Mouse (Mus musculus) gastrocnemius, postnatal 36 days (tissue): ENCODE measurements around the gene Rdh16. TPM values are rescaled to one million over a fixed set of nuclear protein-coding genes. Genes with fewer than 3 reads are reported as not detected.
"Not testable (repeated sequence)": the region's sequence is repeated elsewhere in the genome, so short reads cannot be mapped to it uniquely, and the experiment has no call there.

ENCODE experiments used
- DNase-seq, 2 experiments: peaks; one replicate each; pipeline ENCODE4 v3.0.0; 2022
- intact Hi-C: fragments of 180-260 bp; cut with DNase I; formaldehyde crosslinking; loops from one replicate; pipeline ENCODE4 v1.15.1; 2025
- long read RNA-seq, 2 experiments: library from polyadenylated mRNA; stranded (forward); transcript quantifications; one replicate each; pipeline ENCODE4 v2.0.0; 2021
- total RNA-seq, 2 experiments: library from RNA; stranded (reverse); gene quantifications; 2 replicates each; pipeline ENCODE4 v1.2.3; 2021

Rdh16 gene
- total RNA-seq, result not detected
- long read RNA-seq, experiment 1, result 0 reads
- long read RNA-seq, experiment 2, result 0 reads

DNA sequence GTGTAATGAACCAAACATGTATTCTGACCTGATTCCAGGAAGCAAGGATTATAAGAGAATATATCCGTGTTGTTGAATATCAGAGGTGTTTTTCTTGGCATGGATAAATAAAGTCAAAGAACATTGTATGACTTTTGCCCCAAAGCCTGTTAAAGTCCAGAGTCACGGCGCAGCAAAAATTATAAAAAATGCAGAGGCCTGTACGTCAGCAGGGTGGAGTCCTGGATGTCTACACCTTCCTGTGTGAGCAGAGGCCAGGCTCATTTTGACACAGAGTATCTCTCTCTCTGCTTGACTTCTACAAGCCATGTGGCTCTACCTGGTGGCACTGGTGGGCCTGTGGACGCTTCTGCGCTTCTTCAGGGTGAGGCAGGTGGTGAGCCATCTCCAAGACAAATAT lies at the start of gene Rdh16:
Rdh16 (plus strand) TSS at position 262 of the 400 bp plus-strand sequence.
- DNase-seq, result no peak
- intact Hi-C loops, result no loop called here

DNA sequence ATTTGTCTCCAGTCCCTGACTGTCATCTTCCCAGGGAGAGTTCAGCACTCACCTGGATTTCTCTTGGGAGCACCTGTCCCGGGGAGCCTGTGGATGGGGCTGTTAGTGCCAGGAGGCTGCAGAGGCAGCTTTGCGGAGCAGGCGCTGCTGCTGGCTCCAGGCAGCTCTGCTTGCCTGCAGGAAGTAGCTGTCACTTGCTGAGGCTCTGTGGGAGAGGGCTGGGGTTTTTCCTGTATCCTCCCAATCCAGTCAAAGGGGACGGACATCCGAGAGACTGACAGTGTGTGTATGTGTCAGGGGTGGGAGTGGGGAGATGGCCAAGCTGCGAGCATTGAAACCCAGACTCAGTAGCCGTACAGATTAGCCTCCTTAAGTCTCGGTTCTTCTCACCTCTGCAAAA lies 49.4 kb upstream of the Rdh16 start, which contains the start of gene Gpr182:
Gpr182 (minus strand) TSS at position 185 of the 400 bp plus-strand sequence.
- no peak for DNase-seq
- intact Hi-C loops, result no loop called here

DNA sequence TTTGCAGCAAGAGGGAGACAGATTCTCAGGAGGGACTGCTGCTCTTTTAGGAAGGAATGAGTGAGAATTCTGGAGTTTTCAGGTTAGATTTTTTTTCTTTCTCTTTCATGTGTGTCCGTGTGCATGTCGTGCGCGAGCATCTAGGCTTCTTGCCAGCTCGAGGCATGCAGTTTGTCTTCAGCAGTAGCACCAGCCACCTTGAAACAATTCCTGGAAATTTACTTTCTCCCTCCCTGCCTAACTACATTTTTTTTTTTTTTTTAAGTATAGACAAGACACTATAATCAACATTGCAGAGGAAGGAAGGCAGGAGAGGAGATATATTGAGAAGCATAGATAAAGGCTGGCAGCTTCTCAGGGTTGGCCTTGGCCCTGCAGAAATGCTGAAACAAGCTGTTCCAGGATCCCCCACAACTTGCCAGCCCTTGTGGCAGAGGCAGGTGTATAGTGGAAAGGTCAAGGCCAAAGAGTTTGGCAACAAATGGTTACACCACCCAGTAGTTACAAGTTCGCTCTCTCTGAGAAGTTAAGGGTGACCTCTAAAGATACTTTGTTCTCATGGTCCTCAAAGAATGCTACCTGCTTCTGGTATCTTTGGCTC lies 46.3 kb upstream of the Rdh16 start:
- DNase-seq, result no peak
- intact Hi-C loops, result no loop called here

DNA sequence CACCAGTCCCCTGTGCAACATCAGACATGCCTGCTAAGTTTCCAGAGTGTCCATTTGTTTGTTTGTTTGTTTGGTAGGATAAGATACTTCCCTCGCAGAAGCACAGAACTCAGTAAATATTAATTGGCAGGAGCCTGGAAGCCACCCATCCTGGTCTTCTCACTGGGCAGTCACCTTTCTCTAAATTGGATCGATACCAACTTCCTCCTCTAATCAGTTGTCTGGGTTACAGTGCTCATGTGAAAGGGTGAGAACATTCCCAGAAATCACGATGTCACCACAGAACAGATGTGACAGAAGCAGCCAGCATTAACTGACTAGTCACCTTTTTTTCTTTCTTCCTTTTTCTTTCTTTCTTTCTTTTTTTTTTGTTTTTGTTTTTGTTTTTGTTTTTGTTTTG lies 45.7 kb upstream of the Rdh16 start:
- intact Hi-C loops, result no loop called here
- peak in 1 of 2 experiments; percentile 2 for DNase-seq

DNA sequence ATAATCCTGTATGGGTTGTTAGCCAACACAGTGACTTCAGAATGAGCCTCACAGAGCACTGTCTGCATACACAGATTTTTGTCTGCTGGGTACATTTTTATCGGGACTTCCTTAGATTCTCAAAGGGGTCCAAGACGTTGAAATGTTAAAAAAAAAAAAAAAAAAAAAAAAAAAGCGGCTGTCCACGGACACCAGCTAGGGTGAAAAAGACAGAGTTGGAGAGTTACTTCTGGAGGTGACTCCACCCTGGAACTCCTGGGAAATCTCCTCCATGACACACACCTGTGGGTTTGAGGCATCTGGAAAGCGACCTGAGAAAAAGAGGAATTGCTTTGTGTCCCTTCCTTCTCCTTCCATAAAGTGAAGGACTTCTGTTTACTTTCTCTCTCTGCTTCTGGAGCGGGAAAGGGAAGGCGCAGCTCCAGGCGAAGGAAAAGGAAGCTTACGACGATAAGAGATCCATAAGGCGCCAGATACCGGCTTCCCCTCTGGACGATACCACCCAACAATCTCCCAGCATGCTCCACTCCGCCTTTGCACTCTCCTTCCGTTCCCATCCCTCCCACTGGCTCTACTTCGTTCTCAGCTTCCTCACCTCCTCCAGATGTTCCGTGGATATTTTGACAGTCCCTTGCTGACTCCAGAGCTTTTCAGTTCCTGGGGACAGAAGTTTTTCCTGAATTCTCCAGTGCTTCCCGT lies 45.0 kb upstream of the Rdh16 start:
- peak in 1 of 2 experiments; percentile 9 for DNase-seq
- intact Hi-C loops, result no loop called here

DNA sequence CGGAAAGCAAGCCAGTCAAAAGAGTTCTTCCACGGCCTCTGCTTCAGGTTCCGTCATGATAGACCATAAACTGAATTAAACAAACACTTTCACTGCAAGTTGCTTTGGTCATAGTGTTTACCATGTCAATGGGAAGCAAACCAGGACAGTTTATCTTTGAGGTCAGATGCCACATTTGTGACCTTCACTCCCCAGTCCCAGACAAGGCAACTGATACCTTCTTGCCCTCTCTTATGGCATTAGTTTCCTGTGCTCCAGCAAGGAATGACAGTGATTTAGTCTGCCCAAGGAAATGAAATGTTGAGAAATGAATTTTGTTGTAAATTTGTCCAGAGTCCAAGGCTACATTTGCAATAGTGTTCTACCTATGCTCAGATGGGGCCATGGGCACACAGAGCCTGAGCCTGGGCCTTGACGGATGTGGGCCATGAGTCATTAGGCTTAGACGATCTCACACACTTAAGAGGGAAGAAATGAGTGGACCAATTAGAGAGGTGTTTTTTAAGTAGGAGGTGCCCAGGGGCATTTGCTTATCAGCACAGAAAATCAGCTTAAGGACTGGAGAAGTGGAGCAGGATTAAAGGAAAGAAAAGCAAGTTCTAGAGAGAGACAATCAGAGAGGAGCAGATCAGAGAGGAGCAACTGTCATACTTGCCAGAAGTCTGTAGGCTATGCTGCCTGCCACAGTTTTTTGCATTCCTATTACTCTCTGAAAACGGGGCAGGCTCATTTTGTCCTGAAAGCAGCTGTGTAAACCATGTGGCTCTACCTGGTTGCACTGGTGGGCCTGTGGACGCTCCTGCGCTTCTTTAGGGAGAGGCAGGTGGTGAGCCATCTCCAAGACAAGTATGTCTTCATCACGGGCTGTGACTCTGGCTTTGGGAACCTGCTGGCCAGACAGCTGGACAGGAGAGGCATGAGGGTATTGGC lies 41.5 kb upstream of the Rdh16 start, which contains the start of the genes Rdh1 and Rdh16f1:
Rdh1 (plus strand) TSS at position 541 of the 930 bp plus-strand sequence.
Rdh16f1 (plus strand) TSS at position 607 of the 930 bp plus-strand sequence.
- DNase-seq, result no peak
- intact Hi-C loops, result no loop called here

DNA sequence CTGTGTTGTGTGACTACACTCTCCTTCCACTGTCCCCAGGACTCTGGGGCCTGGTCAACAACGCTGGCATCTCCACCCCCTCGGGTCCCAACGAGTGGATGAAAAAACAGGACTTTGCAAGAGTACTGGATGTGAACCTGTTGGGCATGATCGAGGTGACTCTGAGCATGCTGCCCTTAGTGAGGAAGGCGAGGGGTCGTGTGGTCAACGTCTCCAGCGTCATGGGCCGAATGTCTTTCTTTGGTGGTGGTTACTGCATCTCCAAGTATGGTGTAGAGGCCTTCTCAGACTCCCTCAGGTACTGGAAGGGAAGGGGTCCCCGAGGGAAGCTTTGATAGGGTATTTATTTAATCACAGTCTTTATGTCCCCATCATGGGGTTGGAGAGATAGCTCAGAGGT lies 38.0 kb upstream of the Rdh16 start:
- intact Hi-C loops, DNase-seq: not testable (repeated sequence)

DNA sequence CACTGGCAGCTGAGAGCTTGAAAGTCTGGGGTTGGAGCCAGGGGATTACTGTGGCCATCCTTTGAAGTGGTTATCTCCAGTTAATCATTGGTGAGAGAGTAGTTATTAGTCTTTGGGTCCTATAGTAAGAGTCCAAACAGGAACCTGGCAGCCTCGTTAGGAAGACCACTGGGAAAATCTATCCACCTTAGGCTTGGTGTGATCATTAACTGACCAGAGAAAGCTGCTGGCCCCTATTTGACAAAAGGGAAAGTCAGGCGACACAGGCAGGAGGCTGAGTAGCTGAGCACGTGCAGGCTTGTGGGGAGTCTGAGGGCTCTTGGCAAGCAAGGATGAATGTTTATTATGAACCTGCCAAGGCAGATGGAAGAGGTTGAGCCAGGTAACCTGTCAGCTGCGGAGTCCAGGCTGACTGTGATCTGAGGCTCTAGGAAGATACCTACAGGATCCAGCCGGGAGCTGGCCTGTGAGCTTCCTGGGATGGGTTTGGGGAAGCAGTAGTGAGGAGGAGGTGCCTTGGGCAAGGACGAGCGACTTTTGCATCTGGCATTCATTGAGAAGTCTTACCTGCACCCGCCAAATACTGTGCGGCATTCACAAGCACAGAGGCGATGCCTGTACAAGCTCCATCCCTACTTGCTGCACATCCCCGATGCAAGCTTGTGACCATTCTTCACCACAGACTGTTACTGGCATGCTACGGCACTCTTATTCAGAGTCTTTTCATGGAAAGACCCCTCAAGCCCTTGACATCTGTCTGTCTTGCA lies 36.9 kb upstream of the Rdh16 start:
- DNase-seq, result no peak
- intact Hi-C loops, result no loop called here

DNA sequence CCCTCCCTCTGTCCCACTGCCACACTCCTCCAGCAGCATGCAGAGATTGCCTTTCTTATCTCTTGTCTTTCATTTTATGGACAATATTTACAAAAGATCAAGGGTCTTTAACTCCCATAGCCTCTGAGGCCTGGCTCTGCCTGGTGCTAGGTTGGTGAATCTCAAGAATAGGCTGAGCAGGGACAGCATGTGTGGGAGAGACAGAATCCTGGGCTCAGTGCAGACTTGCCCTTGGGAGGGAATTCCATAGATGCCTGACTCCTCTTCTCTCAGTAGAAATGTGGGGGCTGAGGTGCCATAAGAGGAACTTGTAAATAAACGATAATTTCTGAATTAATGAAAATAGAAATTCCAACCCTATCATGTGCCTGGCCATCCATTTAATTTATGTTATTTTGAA lies 34.4 kb upstream of the Rdh16 start:
- intact Hi-C loops, result no loop called here
- DNase-seq, result no peak

DNA sequence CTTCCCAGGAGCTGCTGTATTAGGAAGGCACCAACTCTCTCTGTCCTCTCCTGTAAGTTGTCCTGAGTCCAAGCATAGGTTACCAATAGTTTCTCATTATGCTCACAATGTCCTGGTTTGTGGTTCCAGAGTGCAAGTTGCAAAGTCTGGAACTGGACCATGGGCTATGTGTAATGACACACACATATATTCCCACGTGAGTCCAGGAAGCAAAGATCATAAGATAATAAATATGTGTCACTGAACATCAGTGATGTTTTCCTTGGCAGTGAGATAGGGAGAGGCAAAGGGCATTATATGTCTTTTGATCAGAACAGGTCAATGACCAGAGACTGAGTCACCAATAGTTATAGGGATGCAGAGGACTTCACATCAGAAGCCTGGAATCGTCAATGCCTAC lies 24.9 kb upstream of the Rdh16 start, which contains the start of gene Rdh9:
Rdh9 (plus strand) TSS at position 376 of the 400 bp plus-strand sequence.
- intact Hi-C loops, result no loop called here
- DNase-seq, result no peak

DNA sequence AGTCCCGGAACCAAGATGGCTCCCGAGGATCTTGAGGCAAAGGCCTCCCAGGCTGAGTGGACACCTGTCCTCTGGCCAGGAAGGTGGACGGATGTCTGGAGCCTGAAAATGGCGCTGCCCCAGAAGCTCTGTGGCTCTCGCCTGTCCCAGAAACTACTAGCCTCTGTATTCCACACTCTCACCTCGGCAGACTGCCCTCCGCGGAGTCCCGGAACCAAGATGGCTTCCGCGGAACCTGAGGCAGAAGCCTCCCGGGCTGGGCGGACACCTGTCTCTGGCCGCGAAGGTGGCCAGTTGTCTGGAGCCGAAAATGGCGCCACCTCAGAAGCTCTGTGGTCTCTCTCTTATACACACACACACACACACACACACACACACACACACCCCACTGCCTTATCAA lies 18.6 kb upstream of the Rdh16 start:
- intact Hi-C loops, DNase-seq: not testable (repeated sequence)

DNA sequence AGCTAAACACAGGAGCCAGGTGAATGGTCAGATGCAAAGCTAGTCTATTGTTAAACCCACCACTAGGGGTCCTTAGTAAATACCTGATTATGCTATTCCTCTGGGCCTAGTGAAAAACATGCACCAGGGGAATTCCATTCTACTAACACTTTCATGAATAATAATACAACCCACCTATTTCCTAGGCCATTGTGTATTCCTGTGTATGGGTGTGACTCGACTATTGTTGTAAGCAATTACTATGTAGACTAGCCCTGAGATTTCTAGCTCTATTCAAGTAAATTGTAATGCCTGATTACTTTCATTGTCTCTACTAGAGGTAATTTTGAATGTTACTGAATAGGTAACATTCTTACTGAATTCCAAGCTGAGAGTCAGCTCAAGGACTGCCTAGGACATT lies 15.5 kb upstream of the Rdh16 start:
- intact Hi-C loops, DNase-seq: not testable (repeated sequence)

DNA sequence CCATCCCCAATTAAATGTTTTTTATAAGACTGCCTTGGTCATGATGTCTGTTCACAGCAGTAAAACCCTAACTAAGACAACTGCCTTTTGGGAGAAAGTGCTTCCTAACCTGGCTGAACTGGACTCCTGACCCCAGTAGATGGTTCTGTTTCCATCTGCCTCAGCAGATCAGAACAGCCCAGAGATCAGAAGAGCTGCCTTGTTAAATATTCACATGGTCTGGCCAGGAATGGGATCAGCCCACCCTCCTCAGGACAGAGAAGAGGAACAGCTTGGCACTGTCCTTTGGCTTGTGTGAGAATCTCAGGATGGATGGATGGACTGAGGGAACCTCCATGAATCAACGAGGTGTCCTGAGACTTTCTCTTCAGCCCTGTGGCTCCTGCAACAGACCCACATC lies 1.7 kb upstream of the Rdh16 start:
- intact Hi-C loops, result no loop called here
- DNase-seq, result no peak

DNA sequence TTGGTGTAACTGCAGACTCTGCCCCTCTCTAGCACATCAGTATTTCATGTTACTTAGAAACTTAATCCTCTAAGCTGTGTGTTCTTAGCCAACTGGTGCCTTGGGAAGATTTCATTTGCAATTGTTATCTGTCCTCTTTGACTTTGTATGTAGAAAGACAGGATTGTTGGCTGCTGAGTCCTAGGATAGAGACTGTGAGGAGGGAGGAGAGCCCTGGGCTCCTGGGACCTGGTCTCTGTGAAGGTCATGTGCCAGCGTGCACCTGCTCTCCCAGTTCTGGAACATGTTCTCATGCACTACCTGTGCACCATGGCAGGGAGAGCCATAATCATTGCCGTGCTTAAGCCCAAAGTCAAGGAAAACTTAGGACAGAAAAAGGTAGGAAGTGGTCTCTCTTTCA lies 660 bp downstream of the Rdh16 start:
- no peak for DNase-seq

DNA sequence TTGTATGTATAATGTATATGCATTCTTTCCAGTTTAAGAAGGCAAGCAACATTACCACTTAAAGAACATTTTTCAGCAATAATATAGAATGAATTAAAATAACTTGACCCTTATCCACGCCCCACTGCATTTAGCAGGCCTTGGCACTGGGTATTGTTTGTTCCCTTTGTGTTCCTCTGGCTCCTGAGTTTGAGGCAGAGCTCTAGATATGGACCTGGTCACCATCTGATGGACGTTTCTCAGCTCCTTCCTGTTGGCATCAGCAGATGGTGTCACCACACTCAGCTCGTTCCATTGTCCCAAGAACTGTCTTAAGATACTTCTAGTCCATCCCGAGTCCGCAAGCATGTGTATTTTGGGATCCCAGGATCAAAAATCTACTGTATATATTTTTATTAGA lies 1.3 kb downstream of the Rdh16 start:
- no peak for DNase-seq
- intact Hi-C loops, result no loop called here

More for the DNA sequence above, 660 bp downstream of the Rdh16 start:
- intact Hi-C loops, result no loop called here

DNA sequence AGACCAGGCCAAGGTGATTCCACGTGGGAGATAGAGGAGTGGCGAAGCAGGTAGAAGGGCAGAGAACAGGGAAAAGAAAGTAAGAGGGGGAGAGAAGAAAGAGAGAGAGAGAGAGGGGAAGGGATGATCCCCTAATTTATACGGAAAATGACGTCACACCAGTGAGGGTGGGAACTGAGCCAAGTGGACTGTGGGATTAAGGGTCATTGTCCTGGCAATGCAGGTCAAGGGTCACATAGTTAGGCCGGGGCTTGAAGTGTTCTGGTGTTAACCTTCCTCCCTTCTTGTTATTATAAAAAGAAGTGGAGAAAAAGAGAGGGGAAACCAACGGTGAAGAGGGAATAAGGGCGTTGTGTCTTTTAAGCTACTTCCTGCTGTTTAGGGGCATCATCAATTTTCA lies 3.5 kb downstream of the Rdh16 start:
- intact Hi-C loops, result no loop called here
- DNase-seq, result no peak

DNA sequence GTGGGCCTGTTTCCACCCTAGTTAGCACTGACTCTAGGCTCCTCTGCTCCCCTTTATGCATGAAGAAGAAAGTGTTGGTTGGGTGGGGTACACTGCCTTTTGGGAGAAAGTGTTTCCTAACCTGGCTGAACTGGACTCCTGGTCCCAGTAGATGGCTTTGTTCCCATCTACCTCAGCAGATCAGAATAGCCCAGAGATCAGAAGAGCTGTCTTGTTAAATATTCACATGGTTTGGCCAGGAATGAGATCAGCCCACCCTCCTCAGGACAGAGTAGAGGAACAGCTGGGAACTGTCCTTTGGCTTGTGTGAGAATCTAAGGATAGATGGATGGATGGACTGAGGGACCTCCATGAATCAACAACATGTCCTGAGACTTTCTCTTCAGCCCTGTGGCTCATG lies 14.9 kb downstream of the Rdh16 start:
- intact Hi-C loops, result no loop called here
- DNase-seq, result no peak

DNA sequence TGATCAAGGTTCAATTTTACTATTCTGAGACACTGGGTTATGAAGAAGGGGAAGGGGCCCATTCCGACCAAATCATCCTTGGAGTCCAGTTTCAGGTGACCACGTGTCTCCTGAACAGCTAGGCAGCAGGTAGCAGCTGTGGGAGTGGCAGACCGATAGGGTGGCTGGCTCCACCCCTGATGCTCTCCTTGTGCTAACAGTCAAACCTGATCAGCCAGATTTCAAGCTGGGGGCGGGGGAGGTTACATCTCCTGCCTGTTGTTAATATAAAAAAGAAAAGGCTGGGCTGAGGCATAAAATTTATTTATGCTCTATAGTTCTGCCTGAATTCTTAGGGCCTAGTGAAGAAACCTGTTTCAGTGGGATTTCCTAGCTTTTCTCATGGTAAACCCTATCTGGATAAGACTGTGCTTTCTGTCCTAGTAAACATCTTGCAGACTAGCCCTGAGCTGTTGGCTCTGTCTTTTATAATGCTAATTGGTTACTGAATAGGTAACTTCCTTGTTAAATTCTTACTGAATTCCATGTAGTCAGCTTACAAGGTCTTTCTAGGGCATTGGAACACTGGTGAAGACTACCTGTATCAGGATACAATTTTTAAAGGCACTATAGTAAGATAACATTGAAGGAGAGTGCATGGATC lies 16.4 kb downstream of the Rdh16 start:
- intact Hi-C loops, DNase-seq: not testable (repeated sequence)

DNA sequence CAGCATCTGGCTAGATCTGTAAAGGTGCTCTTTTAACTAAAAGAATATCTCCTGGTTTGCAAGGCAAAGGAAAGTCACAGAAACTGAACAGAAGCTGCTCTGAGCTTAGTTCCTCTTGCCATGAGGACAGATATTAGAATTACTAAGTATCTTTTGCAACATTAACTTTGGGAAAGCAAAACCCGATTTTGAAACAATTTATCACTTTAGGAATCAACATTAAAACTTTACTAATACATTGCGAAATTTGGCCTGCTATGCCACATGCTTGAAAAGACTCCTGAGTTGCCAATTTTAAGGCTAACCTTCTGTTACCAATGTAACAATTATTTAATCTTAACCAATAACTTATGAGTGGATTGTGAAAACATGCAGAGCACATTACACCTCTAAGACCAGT lies 20.9 kb downstream of the Rdh16 start:
- DNase-seq, intact Hi-C loops: not testable (repeated sequence)

DNA sequence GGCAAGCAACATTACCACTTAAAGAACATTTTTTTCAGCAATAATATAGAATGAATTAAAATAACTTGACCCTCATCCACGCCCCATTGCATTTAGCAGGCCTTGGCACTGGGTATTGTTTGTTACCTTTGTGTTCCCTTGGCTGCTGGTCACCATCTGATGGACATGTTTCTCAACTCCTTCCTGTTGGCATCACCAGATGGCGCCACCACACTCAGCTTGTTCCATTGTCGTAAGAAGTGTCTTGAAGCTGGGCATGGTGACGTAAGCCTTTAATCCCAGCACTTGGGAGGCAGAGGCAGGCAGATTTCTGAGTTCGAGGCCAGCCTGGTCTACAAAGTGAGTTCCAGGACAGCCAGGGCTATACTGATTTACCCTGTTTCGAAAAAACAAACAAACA lies 24.4 kb downstream of the Rdh16 start:
- no peak for DNase-seq
- intact Hi-C loops, result no loop called here
